Mouse (Mus musculus) kidney, postnatal 0 days (tissue): ENCODE results near the gene Cd200r4. TPM values are rescaled to one million over a fixed set of nuclear protein-coding genes. Genes with fewer than 3 reads are reported as not detected.

ENCODE experiments used
- ATAC-seq: fragments of 200-750 bp; cut with Nextera tagmentation; replicated peaks from 2 replicates; pipeline ENCODE4 v1.8.0; 2017; ENCODE audit warnings: low read depth, moderate number of reproducible peaks, moderate TSS enrichment, moderate library complexity; ENCODE audit not compliant: low FRiP score
- DNase-seq: peaks from one replicate; pipeline ENCODE4 v3.0.0-alpha.2; 2016; ENCODE audit warnings: low spot score
- H3K27ac ChIP-seq: fragments of 300-500 bp; sonication (generic); 2 replicates; pipeline ENCODE4 v1.5.1; 2014; ENCODE audit warnings: mild to moderate bottlenecking
- H3K27me3 ChIP-seq: fragments of 300-500 bp; sonication (generic); 2 replicates; pipeline ENCODE4 v1.6.1; 2014; ENCODE audit warnings: low read length, mixed read lengths; ENCODE audit not compliant: insufficient read depth
- H3K36me3 ChIP-seq: fragments of 300-500 bp; sonication (generic); 2 replicates; pipeline ENCODE4 v1.6.1; 2014; ENCODE audit warnings: low read length, mixed read lengths; ENCODE audit not compliant: insufficient read depth
- H3K4me1 ChIP-seq: fragments of 300-500 bp; sonication (generic); replicated peaks from 2 replicates; pipeline ENCODE4 v1.6.1; 2014; ENCODE audit warnings: antibody characterized with exemption, low read length, mixed read lengths; ENCODE audit not compliant: insufficient read depth
- H3K4me2 ChIP-seq: fragments of 300-500 bp; sonication (generic); 2 replicates; pipeline ENCODE4 v1.6.1; 2014; ENCODE audit warnings: mild to moderate bottlenecking, low read length, moderate library complexity, mixed read lengths
- H3K4me3 ChIP-seq: fragments of 300-500 bp; sonication (generic); replicated peaks from 2 replicates; pipeline ENCODE4 v1.5.1; 2014; ENCODE audit warnings: low read depth, low read length
- H3K9ac ChIP-seq: fragments of 300-500 bp; sonication (generic); 2 replicates; pipeline ENCODE4 v1.6.1; 2014; ENCODE audit warnings: low read depth, low read length
- H3K9me3 ChIP-seq: fragments of 300-500 bp; sonication (generic); replicated peaks from 2 replicates; pipeline ENCODE4 v1.6.1; 2016; ENCODE audit warnings: low read length, inconsistent platforms, mixed read lengths
- CTCF ChIP-seq: IDR thresholded peaks from 2 replicates; pipeline ENCODE4 v1.5.1; 2016; ENCODE audit warnings: antibody characterized with exemption, low read depth, mild to moderate bottlenecking, moderate library complexity
- WGBS: fragments of 180-500 bp; shearing (Covaris S2); extraction: QIAGEN DNeasy Blood & Tissue Kit; methylation state at CpG from one replicate; pipeline ENCODE4 v1.1.7; 2014; 5-methylcytosine and 5-hydroxymethylcytosine counted together
- polyA plus RNA-seq: library from polyadenylated mRNA; unstranded; fragments of >200 nt; fragmentation: Nextera tagmentation; extraction: Ambion mirVana; gene quantifications from 2 replicates; pipeline ENCODE4 v1.2.1, GENCODE M21; 2015

Gene Cd200r4
- polyA plus RNA-seq, result 0.07 and 0.18 TPM in 2 replicates

- H3K36me3 ChIP-seq, result no peaks in the 10 kb centered on the region
Observed at GRCm38 (mm10) chr16:44811544-44811943, at the start of gene Cd200r4. Cd200r4 (plus strand) TSS chr16:44811733.

GRCm38 (mm10) chr16:44761811-44762210 lies 49.7 kb upstream of the Cd200r4 start:
- 78% methylated on average over 1 of the region's 1 CpGs for WGBS
- no peak overlapping the region for H3K4me3 ChIP-seq
- H3K36me3 ChIP-seq, result no peaks in the 10 kb centered on the region
- no peaks in the 10 kb centered on the region for H3K27me3 ChIP-seq
- H3K9me3 ChIP-seq, result no peaks in the 10 kb centered on the region
- no peak overlapping the region for H3K4me2 ChIP-seq
- H3K27ac ChIP-seq, result no peak overlapping the region
- no peaks in the 10 kb centered on the region for H3K4me1 ChIP-seq
- peak; percentile 18 for DNase-seq
- no peak overlapping the region for H3K9ac ChIP-seq
- no peak for ATAC-seq
- TF ChIP-seq CTCF, result peak; percentile 55; the same call in 1 of the 2 replicates

More at GRCm38 (mm10) chr16:44811544-44811943, at the start of gene Cd200r4:
- Histone ChIP-seq H3K27ac (no peak within 1 kb of the TSS), H3K9me3 (no peaks in the 10 kb centered on the region), H3K27me3 (no peaks in the 10 kb centered on the region), H3K9ac (no peak within 1 kb of the TSS), H3K4me3 (no peak within 1 kb of the TSS), H3K4me2 (no peak within 1 kb of the TSS), H3K4me1 (no peaks in the 10 kb centered on the region)
- TF ChIP-seq CTCF, result no peak
- 88% methylated on average over 3 of the region's 3 CpGs for WGBS
- DNase-seq, result no peak
- ATAC-seq, result no peak

- TF ChIP-seq CTCF, result no peak
- Histone ChIP-seq H3K36me3 (no peaks in the 10 kb centered on the region), H3K9me3 (no peaks in the 10 kb centered on the region), H3K27me3 (no peaks in the 10 kb centered on the region), H3K27ac (no peak within 1 kb of the TSS), H3K9ac (no peak within 1 kb of the TSS), H3K4me3 (no peak within 1 kb of the TSS), H3K4me2 (no peak within 1 kb of the TSS), H3K4me1 (no peaks in the 10 kb centered on the region)
- DNase-seq (no peak), ATAC-seq (no peak)
- 75% methylated on average over 22 of the region's 22 CpGs for WGBS
Observed at GRCm38 (mm10) chr16:44765555-44766319, 45.8 kb upstream of the Cd200r4 start, which contains the start of gene Cd200r1. Cd200r1 (plus strand) TSS chr16:44765736.

GRCm38 (mm10) chr16:44766320-44766892 lies 45.1 kb upstream of the Cd200r4 start:
- H3K4me1 ChIP-seq, result no peaks in the 10 kb centered on the region
- ATAC-seq (no peak), DNase-seq (no peak)
- no peaks in the 10 kb centered on the region for H3K27me3 ChIP-seq
- H3K4me2 ChIP-seq, result no peak overlapping the region
- no peak overlapping the region for H3K9ac ChIP-seq
- no peak overlapping the region for H3K27ac ChIP-seq
- no peak for TF ChIP-seq CTCF
- no peaks in the 10 kb centered on the region for H3K36me3 ChIP-seq
- H3K9me3 ChIP-seq, result no peaks in the 10 kb centered on the region
- no peak overlapping the region for H3K4me3 ChIP-seq
- WGBS, result 73% methylated on average over 9 of the region's 9 CpGs

GRCm38 (mm10) chr16:44767506-44767905 lies 44.0 kb upstream of the Cd200r4 start:
- DNase-seq (no peak), ATAC-seq (no peak)
- Histone ChIP-seq H3K4me2 (no peak overlapping the region), H3K27ac (no peak overlapping the region), H3K4me1 (no peaks in the 10 kb centered on the region), H3K4me3 (no peak overlapping the region), H3K9ac (no peak overlapping the region), H3K36me3 (no peaks in the 10 kb centered on the region), H3K27me3 (no peaks in the 10 kb centered on the region), H3K9me3 (no peaks in the 10 kb centered on the region)
- no peak for TF ChIP-seq CTCF
- 79% methylated on average over 7 of the region's 7 CpGs for WGBS

- ATAC-seq, result no peak
- Histone ChIP-seq H3K9me3 (no peaks in the 10 kb centered on the region), H3K36me3 (no peaks in the 10 kb centered on the region), H3K4me1 (no peaks in the 10 kb centered on the region), H3K27ac (no peak overlapping the region), H3K27me3 (no peaks in the 10 kb centered on the region), H3K4me2 (no peak overlapping the region), H3K4me3 (no peak overlapping the region), H3K9ac (no peak overlapping the region)
- 49% methylated on average over 2 of the region's 2 CpGs for WGBS
- DNase-seq, result peak; percentile 82
- peak; percentile 92 for TF ChIP-seq CTCF
Observed at GRCm38 (mm10) chr16:44767967-44768366, 43.6 kb upstream of the Cd200r4 start.
